Mouse (Mus musculus) midbrain, embryonic 16.5 days (tissue): ENCODE data around the gene Fat2. TPM values are rescaled to one million over a fixed set of nuclear protein-coding genes. Genes with fewer than 3 reads are reported as not detected.

ENCODE experiments used
- ATAC-seq: fragments of 200-750 bp; cut with Nextera tagmentation; 2 replicates; pipeline ENCODE4 v1.8.0; 2017; ENCODE audit warnings: moderate TSS enrichment
- H3K27ac ChIP-seq: fragments of 300-500 bp; sonication (generic); 2 replicates; pipeline ENCODE4 v1.5.1; 2014; ENCODE audit warnings: mild to moderate bottlenecking, low read length, mixed read lengths
- H3K27me3 ChIP-seq: fragments of 300-500 bp; sonication (generic); 2 replicates; pipeline ENCODE4 v1.6.1; 2014; ENCODE audit warnings: low read depth, low read length, mixed read lengths; ENCODE audit not compliant: control insufficient read depth, insufficient read depth
- H3K36me3 ChIP-seq: fragments of 300-500 bp; sonication (generic); 2 replicates; pipeline ENCODE4 v1.6.1; 2014; ENCODE audit warnings: mild to moderate bottlenecking, low read length, moderate library complexity, mixed read lengths; ENCODE audit not compliant: control insufficient read depth, insufficient read depth
- H3K4me1 ChIP-seq: fragments of 300-500 bp; sonication (generic); 2 replicates; pipeline ENCODE4 v1.6.1; 2014; ENCODE audit warnings: mild to moderate bottlenecking, low read length, mixed read lengths; ENCODE audit not compliant: control insufficient read depth, insufficient read depth
- H3K4me2 ChIP-seq: fragments of 300-500 bp; sonication (generic); 2 replicates; pipeline ENCODE4 v1.6.1; 2014; ENCODE audit warnings: mild to moderate bottlenecking, low read length, mixed read lengths
- H3K4me3 ChIP-seq: fragments of 300-500 bp; sonication (generic); 2 replicates; pipeline ENCODE4 v1.5.1; 2014; ENCODE audit warnings: low read depth, mild to moderate bottlenecking, low read length, moderate library complexity, mixed read lengths
- H3K9ac ChIP-seq: fragments of 300-500 bp; sonication (generic); 2 replicates; pipeline ENCODE4 v1.6.1; 2014; ENCODE audit warnings: low read depth, low read length, mixed read lengths
- H3K9me3 ChIP-seq: fragments of 300-500 bp; sonication (generic); replicated peaks from 2 replicates; pipeline ENCODE4 v1.6.1; 2014; ENCODE audit warnings: mild to moderate bottlenecking, low read length, mixed read lengths; ENCODE audit not compliant: control insufficient read depth, poor library complexity, severe bottlenecking
- WGBS: fragments of 180-500 bp; shearing (Covaris S2); extraction: QIAGEN DNeasy Blood & Tissue Kit; methylation state at CpG from one replicate; pipeline ENCODE4 v1.1.7; 2014; 5-methylcytosine and 5-hydroxymethylcytosine counted together
- polyA plus RNA-seq: library from polyadenylated mRNA; unstranded; fragments of >200 nt; fragmentation: Nextera tagmentation; extraction: Ambion mirVana; gene quantifications from 2 replicates; pipeline ENCODE4 v1.2.1, GENCODE M21; 2015

Fat2 gene
- polyA plus RNA-seq, 1 experiment from 2014 or later: 0.08 TPM

- Histone ChIP-seq H3K9ac (no peak overlapping the region), H3K4me3 (no peak overlapping the region), H3K27me3 (no peaks in the 10 kb centered on the region), H3K9me3 (no peaks in the 10 kb centered on the region), H3K4me1 (no peaks in the 10 kb centered on the region), H3K36me3 (no peaks in the 10 kb centered on the region), H3K27ac (no peak overlapping the region), H3K4me2 (no peak overlapping the region)
- ATAC-seq: no peak
- WGBS: 88% methylated on average over 14 of the region's 14 CpGs
These were observed 869 bp downstream of the Fat2 start for GRCm38 (mm10) chr11:55335314-55336076.

GRCm38 (mm10) chr11:55334545-55334944 is 1.8 kb downstream of the Fat2 start:
- Histone ChIP-seq H3K27ac (no peak overlapping the region), H3K4me2 (no peak overlapping the region), H3K9ac (no peak overlapping the region), H3K4me1 (no peaks in the 10 kb centered on the region), H3K4me3 (no peak overlapping the region), H3K27me3 (no peaks in the 10 kb centered on the region), H3K36me3 (no peaks in the 10 kb centered on the region), H3K9me3 (no peaks in the 10 kb centered on the region)
- ATAC-seq: no peak
- 87% methylated on average over 4 of the region's 4 CpGs for WGBS

- Histone ChIP-seq H3K27ac (no peak overlapping the region), H3K27me3 (no peaks in the 10 kb centered on the region), H3K9ac (no peak overlapping the region), H3K4me3 (no peak overlapping the region), H3K36me3 (no peaks in the 10 kb centered on the region), H3K4me1 (no peaks in the 10 kb centered on the region), H3K9me3 (no peaks in the 10 kb centered on the region), H3K4me2 (no peak overlapping the region)
- WGBS: 84% methylated on average over 6 of the region's 6 CpGs
- ATAC-seq: no peak
These were observed 2.3 kb downstream of the Fat2 start for GRCm38 (mm10) chr11:55334063-55334462.

GRCm38 (mm10) chr11:55329868-55330772 is 6.2 kb downstream of the Fat2 start:
- Histone ChIP-seq H3K27ac (no peak overlapping the region), H3K36me3 (no peaks in the 10 kb centered on the region), H3K4me1 (no peaks in the 10 kb centered on the region), H3K4me3 (no peak overlapping the region), H3K4me2 (no peak overlapping the region), H3K9ac (no peak overlapping the region), H3K9me3 (no peaks in the 10 kb centered on the region), H3K27me3 (no peaks in the 10 kb centered on the region)
- WGBS: 81% methylated on average over 16 of the region's 16 CpGs
- no peak for ATAC-seq

GRCm38 (mm10) chr11:55327558-55328409 is 8.6 kb downstream of the Fat2 start:
- H3K27me3 ChIP-seq: no peaks in the 10 kb centered on the region

GRCm38 (mm10) chr11:55327111-55327510 is 9.3 kb downstream of the Fat2 start:
- Histone ChIP-seq H3K9me3 (no peaks in the 10 kb centered on the region), H3K9ac (no peak overlapping the region)
- WGBS: 92% methylated on average over 5 of the region's 5 CpGs

More at GRCm38 (mm10) chr11:55327558-55328409, 8.6 kb downstream of the Fat2 start:
- Histone ChIP-seq H3K9me3 (no peaks in the 10 kb centered on the region), H3K27ac (no peak overlapping the region), H3K4me2 (no peak overlapping the region), H3K4me3 (no peak overlapping the region), H3K36me3 (no peaks in the 10 kb centered on the region), H3K4me1 (no peaks in the 10 kb centered on the region), H3K9ac (no peak overlapping the region)
- no peak for ATAC-seq
- WGBS: 86% methylated on average over 9 of the region's 9 CpGs

GRCm38 (mm10) chr11:55326211-55326610 is 10.2 kb downstream of the Fat2 start:
- Histone ChIP-seq H3K4me3 (no peak overlapping the region), H3K4me2 (no peak overlapping the region), H3K36me3 (no peaks in the 10 kb centered on the region), H3K27me3 (no peaks in the 10 kb centered on the region), H3K9ac (no peak overlapping the region), H3K9me3 (no peaks in the 10 kb centered on the region), H3K4me1 (no peaks in the 10 kb centered on the region), H3K27ac (no peak overlapping the region)
- ATAC-seq: no peak
- WGBS: 78% methylated on average over 7 of the region's 7 CpGs

More at GRCm38 (mm10) chr11:55327111-55327510, 9.3 kb downstream of the Fat2 start:
- Histone ChIP-seq H3K4me1 (no peaks in the 10 kb centered on the region), H3K4me2 (no peak overlapping the region), H3K4me3 (no peak overlapping the region), H3K36me3 (no peaks in the 10 kb centered on the region), H3K27ac (no peak overlapping the region), H3K27me3 (no peaks in the 10 kb centered on the region)
- ATAC-seq: no peak

GRCm38 (mm10) chr11:55323854-55324253 is 12.5 kb downstream of the Fat2 start:
- Histone ChIP-seq H3K9ac (no peak overlapping the region), H3K4me3 (no peak overlapping the region), H3K27ac (no peak overlapping the region), H3K9me3 (no peaks in the 10 kb centered on the region), H3K4me1 (no peaks in the 10 kb centered on the region), H3K36me3 (no peaks in the 10 kb centered on the region), H3K4me2 (no peak overlapping the region), H3K27me3 (no peaks in the 10 kb centered on the region)
- 70% methylated on average over 8 of the region's 8 CpGs for WGBS
- no peak for ATAC-seq
